Mouse (Mus musculus) liver, adult (tissue): ENCODE measurements at regions not wholly inside any gene's neighbourhood (a gene's known extent, or its start where the extent isn't known, plus 50 kb on each side); places are given as distances from the start of the nearest gene placed in this dataset.

ENCODE experiments used
- GATA4 ChIP-seq: IDR thresholded peaks from 2 replicates; pipeline ENCODE4 v1.6.1; 2014; ENCODE audit warnings: mild to moderate bottlenecking, low read length; ENCODE audit not compliant: insufficient replicate concordance

DNA sequence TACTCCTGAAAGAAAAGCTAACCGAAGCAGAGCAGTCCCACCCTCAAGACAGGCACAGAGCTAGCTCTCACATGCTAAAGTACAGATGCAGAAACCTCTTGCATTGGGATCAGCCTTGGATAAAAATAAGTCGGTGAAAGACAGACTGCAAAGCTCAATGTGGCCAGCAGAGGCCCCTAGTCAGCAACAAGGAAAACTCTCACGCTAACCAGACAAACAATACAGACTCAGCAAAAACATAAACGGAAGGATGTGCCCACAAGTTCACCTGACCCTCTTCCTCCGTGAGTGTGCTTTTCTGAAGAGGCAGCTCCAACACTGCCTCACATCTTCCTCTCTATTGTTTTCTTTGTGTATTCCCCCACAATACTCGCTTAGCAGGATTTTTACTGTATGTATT is 77.8 kb downstream of the Rpia start:
- no peak for TF ChIP-seq GATA4

DNA sequence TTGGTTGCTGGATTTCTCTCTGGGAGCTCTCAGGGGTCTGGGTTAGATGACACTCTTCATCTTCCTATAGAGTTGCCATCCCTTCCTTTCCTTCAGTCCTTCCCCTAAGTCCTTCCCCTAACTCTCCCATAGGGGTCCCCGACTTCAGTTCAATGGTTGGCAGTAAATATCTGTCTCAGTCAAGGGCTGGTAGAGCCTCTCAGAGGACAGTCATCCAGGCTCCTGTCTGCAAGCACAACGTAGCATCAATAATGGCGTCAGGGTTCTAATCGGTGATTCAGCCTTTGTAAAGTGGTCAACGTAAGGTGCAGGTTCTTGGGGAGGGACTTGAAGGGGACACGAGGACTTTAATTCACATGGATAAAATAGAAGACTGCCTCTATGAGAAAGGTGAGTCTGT is 78.4 kb downstream of the Rpia start:
- TF ChIP-seq GATA4: no peak

DNA sequence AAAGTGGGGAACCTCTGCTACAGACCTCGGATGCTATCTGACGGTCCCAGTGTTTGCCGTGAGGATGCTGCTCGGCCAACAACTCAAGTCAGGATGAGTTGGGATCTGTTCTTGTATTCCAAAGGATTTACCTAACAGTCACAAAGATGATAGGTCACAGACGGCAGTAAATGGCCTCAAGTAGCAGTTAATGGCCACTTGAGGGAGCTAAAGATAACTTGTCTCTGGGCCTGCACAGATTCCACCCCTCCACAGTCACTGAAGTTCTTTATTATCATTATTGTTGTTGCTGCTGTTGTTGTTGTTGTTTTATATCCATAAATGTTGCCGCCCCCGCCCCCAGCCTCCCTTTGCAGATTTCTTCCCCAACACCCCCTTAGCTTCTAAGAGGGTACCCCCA is 78.9 kb downstream of the Rpia start:
- no peak for TF ChIP-seq GATA4

DNA sequence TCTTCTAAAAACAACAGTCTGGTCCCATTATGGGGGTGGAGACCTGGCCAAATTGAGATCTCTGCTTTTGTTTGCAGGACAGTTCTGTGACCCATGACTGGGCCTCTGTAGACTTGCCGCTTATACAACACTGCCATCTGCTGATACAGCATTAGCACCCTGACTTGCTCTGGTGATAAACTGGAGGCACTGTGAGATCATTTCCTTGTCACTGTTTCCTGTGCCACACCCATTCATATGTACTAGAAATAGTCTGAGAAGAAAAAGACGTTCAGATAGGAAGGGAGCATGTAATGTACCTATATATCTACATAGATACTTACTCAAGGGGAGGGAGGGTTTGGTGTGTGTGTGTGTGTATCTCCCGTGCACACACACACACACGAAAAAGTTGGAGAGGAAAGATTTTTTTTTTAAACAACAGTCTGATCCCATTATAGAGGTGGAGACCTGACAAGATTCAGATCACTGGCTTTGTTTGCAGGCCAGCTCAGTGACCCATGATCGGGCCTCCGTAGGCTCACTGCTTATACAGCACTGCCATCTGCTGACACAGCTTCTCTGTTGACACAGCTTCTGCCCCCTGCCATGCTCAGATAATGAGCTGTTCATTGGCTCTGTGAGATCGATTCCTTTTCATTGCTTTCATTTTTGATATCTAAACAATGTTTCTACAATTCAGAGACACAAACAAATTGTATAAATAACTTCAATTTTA is 82.5 kb downstream of the Rpia start:
- 0 out of 2 replicates have a peak, but pooled peaks have one; percentile 23 for TF ChIP-seq GATA4

DNA sequence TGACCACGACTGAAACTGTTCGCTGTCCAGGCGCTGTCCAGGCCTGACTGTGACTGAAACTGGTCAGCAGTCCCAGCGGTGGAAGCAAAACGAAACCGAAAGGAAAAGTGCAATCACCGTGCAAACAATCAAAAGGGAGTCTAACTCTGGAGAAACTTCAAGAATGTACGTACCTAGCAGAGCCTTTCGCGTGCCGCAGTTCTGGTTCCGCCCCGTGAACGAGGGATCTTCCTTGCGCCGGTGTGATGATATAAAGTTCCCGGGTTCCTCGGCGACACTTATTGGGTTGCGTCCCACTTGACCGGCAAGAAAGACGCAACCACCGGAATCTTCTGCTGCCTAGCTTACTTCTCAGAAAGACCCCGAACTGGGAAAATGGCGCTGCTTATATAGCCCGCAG is 96.4 kb downstream of the Rpia start:
- TF ChIP-seq GATA4: no peak
